Mouse (Mus musculus) frontal cortex, postnatal 14 days (tissue): Measurements from ENCODE around the gene Gamt.

ENCODE experiments used
- DNase-seq, 2 experiments: peaks; one replicate each; pipeline ENCODE4 v3.0.0; 2022; ENCODE audit warnings: low spot score in 2 of 2

Gamt gene

GRCm38 (mm10) chr10:80285222-80286070, 24.6 kb upstream of the Gamt start:
- DNase-seq = no peak

GRCm38 (mm10) chr10:80282481-80283441, 21.9 kb upstream of the Gamt start:
- DNase-seq = no peak

- DNase-seq = no peak
These were observed 21.1 kb upstream of the Gamt start for GRCm38 (mm10) chr10:80281921-80282371.

- no peak for DNase-seq
These were observed 20.5 kb upstream of the Gamt start for GRCm38 (mm10) chr10:80281304-80281703.

- no peak for DNase-seq
These were observed 18.5 kb upstream of the Gamt start for GRCm38 (mm10) chr10:80279273-80279672.

- no peak for DNase-seq
These were observed 17.6 kb upstream of the Gamt start for GRCm38 (mm10) chr10:80278390-80278789.

- DNase-seq = no peak
These were observed 15.4 kb upstream of the Gamt start for GRCm38 (mm10) chr10:80276238-80276637.

GRCm38 (mm10) chr10:80273847-80274246, 13.0 kb upstream of the Gamt start:
- DNase-seq = no peak

GRCm38 (mm10) chr10:80271870-80272585, 11.2 kb upstream of the Gamt start:
- DNase-seq = no peak

GRCm38 (mm10) chr10:80271186-80271843, 10.5 kb upstream of the Gamt start:
- no peak for DNase-seq

GRCm38 (mm10) chr10:80270734-80271181, 9.9 kb upstream of the Gamt start:
- DNase-seq = no peak

GRCm38 (mm10) chr10:80270099-80270498, 9.3 kb upstream of the Gamt start:
- no peak for DNase-seq

- no peak for DNase-seq
These were observed 4.3 kb upstream of the Gamt start for GRCm38 (mm10) chr10:80265149-80265486.

- DNase-seq = peak; percentile 98 to 99
These were observed 3.7 kb upstream of the Gamt start for GRCm38 (mm10) chr10:80264341-80265148.

GRCm38 (mm10) chr10:80262776-80263365, 2.1 kb upstream of the Gamt start:
- DNase-seq = no peak

- DNase-seq = no peak
These were observed 1.4 kb upstream of the Gamt start for GRCm38 (mm10) chr10:80262169-80262568.

- DNase-seq = peak; percentile 81 to 85
These were observed 765 bp upstream of the Gamt start for GRCm38 (mm10) chr10:80261585-80261968.

GRCm38 (mm10) chr10:80259861-80260641, 761 bp downstream of the Gamt start:
- peak; percentile 58 to 64 for DNase-seq

GRCm38 (mm10) chr10:80259463-80259805, 1.4 kb downstream of the Gamt start:
- DNase-seq = no peak
